Mouse (Mus musculus): ENCODE results near the gene Ldhc.

DNA sequence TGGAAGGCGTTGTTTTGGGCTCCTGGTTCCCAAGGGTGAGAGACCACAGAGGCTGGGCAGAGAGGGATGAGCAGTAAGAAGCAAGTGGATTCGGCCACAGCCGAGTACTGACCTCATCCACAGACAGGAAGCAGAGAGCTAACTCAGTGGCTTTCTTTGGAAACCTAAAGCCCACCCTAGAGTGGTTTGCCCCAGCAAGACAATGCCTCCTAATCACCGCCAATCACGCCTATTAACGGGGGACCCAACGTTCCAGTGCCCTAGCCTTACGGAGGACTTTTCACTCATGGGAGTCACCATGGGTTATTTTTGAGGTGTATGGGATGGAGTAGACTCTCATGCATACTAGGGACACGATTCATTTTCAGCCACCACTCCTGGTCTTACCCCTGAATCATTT is 7.6 kb upstream of the Ldhc start:
- TF ChIP-seq CTCF (IDR thresholded peaks at IDR 0.05; ENCODE audit: low read depth, low read length) (no peak), GATA1 (IDR thresholded peaks at IDR 0.05; ENCODE audit: borderline replicate concordance, low read length) (no peak)
